Mouse (Mus musculus): Measurements from ENCODE around the gene Foxq1.

GRCm38 (mm10) chr13:31515261-31515660 is 40.7 kb upstream of the Foxq1 start:
- TF ChIP-seq CHD2 (IDR thresholded peaks at IDR 0.05; ENCODE audit: low read depth, low read length) (no peak), HCFC1 (IDR thresholded peaks at IDR 0.05; ENCODE audit: borderline replicate concordance, insufficient read depth, low read length) (no peak), MAFK (IDR thresholded peaks at IDR 0.05; ENCODE audit: insufficient read depth, low read depth, low read length) (no peak), ZNF384 (IDR thresholded peaks at IDR 0.05; ENCODE audit: low read depth, low read length) (no peak), ZC3H11A (IDR thresholded peaks at IDR 0.05; ENCODE audit: borderline replicate concordance, low read depth, low read length) (no peak)

All from ES-E14 (cell line).